Mouse (Mus musculus): ENCODE data around the gene Dnaic1. TPM values are rescaled to one million over a fixed set of nuclear protein-coding genes. Genes with fewer than 3 reads are reported as not detected.

The Dnaic1 gene
- total and polyA plus RNA-seq, 3 experiments: not detected

- Histone ChIP-seq H3K4me3 (ENCODE audit: low read depth, low read length) (peak overlapping the region; percentile 61; the same call in 1 of the 2 replicates), H3K27me3 (ENCODE audit: insufficient read depth, low read length) (peaks cover 51% of the 10 kb centered on the region), H3K9me3 (replicated peaks) (no peaks in the 10 kb centered on the region), H3K4me1 (ENCODE audit: insufficient read depth, low read depth, low read length) (peaks cover 14% of the 10 kb centered on the region), H3K36me3 (replicated peaks) (no peaks in the 10 kb centered on the region)
- TF ChIP-seq TAL1 (conservative IDR thresholded peaks at IDR 0.05; ENCODE audit: low read depth, low read length) (no peak), GATA2 (IDR thresholded peaks at IDR 0.05; ENCODE audit: borderline replicate concordance, low read depth, low read length) (no peak), GATA1 (IDR thresholded peaks at IDR 0.05; ENCODE audit: borderline replicate concordance, low read length) (no peak), CTCF (IDR thresholded peaks at IDR 0.05; ENCODE audit: low read depth, low read length) (no peak), POLR2AphosphoS5 (IDR thresholded peaks at IDR 0.05; ENCODE audit: insufficient replicate concordance, low read depth, low read length) (no peak)
- DNase-seq (ENCODE audit: low spot score): no peak
- ATAC-seq (ENCODE audit: extremely low read depth, insufficient number of reproducible peaks, low FRiP score, poor library complexity, severe bottlenecking): no peak
Measured at GRCm38 (mm10) chr4:41639214-41639841, 69.8 kb downstream of the Dnaic1 start.

- no peaks in the 10 kb centered on the region for H3K9me3 ChIP-seq (replicated peaks)
- H3K4me1 ChIP-seq (ENCODE audit: insufficient read depth, low read depth, low read length): peaks cover 14% of the 10 kb centered on the region
- no peaks in the 10 kb centered on the region for H3K36me3 ChIP-seq (replicated peaks)
- TF ChIP-seq GATA2 (IDR thresholded peaks at IDR 0.05; ENCODE audit: borderline replicate concordance, low read depth, low read length) (no peak), GATA1 (IDR thresholded peaks at IDR 0.05; ENCODE audit: borderline replicate concordance, low read length) (no peak), POLR2AphosphoS5 (IDR thresholded peaks at IDR 0.05; ENCODE audit: insufficient replicate concordance, low read depth, low read length) (no peak), TAL1 (conservative IDR thresholded peaks at IDR 0.05; ENCODE audit: low read depth, low read length) (no peak), CTCF (IDR thresholded peaks at IDR 0.05; ENCODE audit: low read depth, low read length) (no peak)
- ATAC-seq (ENCODE audit: extremely low read depth, insufficient number of reproducible peaks, low FRiP score, poor library complexity, severe bottlenecking) (peak; percentile 59), DNase-seq (ENCODE audit: low spot score) (peak; percentile 83)
- peaks cover 49% of the 10 kb centered on the region for H3K27me3 ChIP-seq (ENCODE audit: insufficient read depth, low read length)
- H3K4me3 ChIP-seq (ENCODE audit: low read depth, low read length): peak within 1 kb of the TSS; percentile 61; the same call in 1 of the 2 replicates
Measured at GRCm38 (mm10) chr4:41639913-41640507, 70.4 kb downstream of the Dnaic1 start, which contains the start of gene Enho. Enho (minus strand) TSS chr4:41640324.

GRCm38 (mm10) chr4:41641199-41641822, 71.7 kb downstream of the Dnaic1 start:
- H3K27me3 ChIP-seq (ENCODE audit: insufficient read depth, low read length): peaks cover 42% of the 10 kb centered on the region
- peaks cover 14% of the 10 kb centered on the region for H3K4me1 ChIP-seq (ENCODE audit: insufficient read depth, low read depth, low read length)
- TF ChIP-seq CTCF (IDR thresholded peaks at IDR 0.05; ENCODE audit: low read depth, low read length) (no peak), POLR2AphosphoS5 (IDR thresholded peaks at IDR 0.05; ENCODE audit: insufficient replicate concordance, low read depth, low read length) (no peak), TAL1 (conservative IDR thresholded peaks at IDR 0.05; ENCODE audit: low read depth, low read length) (no peak), GATA1 (IDR thresholded peaks at IDR 0.05; ENCODE audit: borderline replicate concordance, low read length) (no peak), GATA2 (IDR thresholded peaks at IDR 0.05; ENCODE audit: borderline replicate concordance, low read depth, low read length) (no peak)

GRCm38 (mm10) chr4:41645488-41645887, 75.9 kb downstream of the Dnaic1 start:
- H3K4me1 ChIP-seq (ENCODE audit: insufficient read depth, low read depth, low read length): peaks cover 5% of the 10 kb centered on the region
- TF ChIP-seq TAL1 (conservative IDR thresholded peaks at IDR 0.05; ENCODE audit: low read depth, low read length) (no peak), GATA1 (IDR thresholded peaks at IDR 0.05; ENCODE audit: borderline replicate concordance, low read length) (no peak), CTCF (IDR thresholded peaks at IDR 0.05; ENCODE audit: low read depth, low read length) (no peak), POLR2AphosphoS5 (IDR thresholded peaks at IDR 0.05; ENCODE audit: insufficient replicate concordance, low read depth, low read length) (no peak), GATA2 (IDR thresholded peaks at IDR 0.05; ENCODE audit: borderline replicate concordance, low read depth, low read length) (no peak)
- DNase-seq (ENCODE audit: low spot score) (no peak), ATAC-seq (ENCODE audit: extremely low read depth, insufficient number of reproducible peaks, low FRiP score, poor library complexity, severe bottlenecking) (no peak)
- no peaks in the 10 kb centered on the region for H3K36me3 ChIP-seq (replicated peaks)
- H3K9me3 ChIP-seq (replicated peaks): no peaks in the 10 kb centered on the region
- peaks cover 22% of the 10 kb centered on the region for H3K27me3 ChIP-seq (ENCODE audit: insufficient read depth, low read length)
- no peak overlapping the region for H3K4me3 ChIP-seq (ENCODE audit: low read depth, low read length)

More at GRCm38 (mm10) chr4:41641199-41641822, 71.7 kb downstream of the Dnaic1 start:
- no peaks in the 10 kb centered on the region for H3K36me3 ChIP-seq (replicated peaks)
- no peaks in the 10 kb centered on the region for H3K9me3 ChIP-seq (replicated peaks)
- ATAC-seq (ENCODE audit: extremely low read depth, insufficient number of reproducible peaks, low FRiP score, poor library complexity, severe bottlenecking) (no peak), DNase-seq (ENCODE audit: low spot score) (no peak)
- H3K4me3 ChIP-seq (ENCODE audit: low read depth, low read length): no peak overlapping the region

GRCm38 (mm10) chr4:41648157-41648556, 78.6 kb downstream of the Dnaic1 start:
- DNase-seq (ENCODE audit: low spot score): no peak
- Histone ChIP-seq H3K27me3 (ENCODE audit: insufficient read depth, low read length) (peaks cover 20% of the 10 kb centered on the region), H3K36me3 (replicated peaks) (no peaks in the 10 kb centered on the region), H3K4me3 (ENCODE audit: low read depth, low read length) (no peak overlapping the region), H3K4me1 (ENCODE audit: insufficient read depth, low read depth, low read length) (peaks cover 3% of the 10 kb centered on the region; the same call in 1 of the 2 replicates), H3K9me3 (replicated peaks) (no peaks in the 10 kb centered on the region)
- ATAC-seq (ENCODE audit: extremely low read depth, insufficient number of reproducible peaks, low FRiP score, poor library complexity, severe bottlenecking): no peak
- no peak for TF ChIP-seq TAL1 (conservative IDR thresholded peaks at IDR 0.05; ENCODE audit: low read depth, low read length)

- no peak for DNase-seq (ENCODE audit: low spot score)
- peaks cover 22% of the 10 kb centered on the region for H3K27me3 ChIP-seq (ENCODE audit: insufficient read depth, low read length)
- no peak for ATAC-seq (ENCODE audit: extremely low read depth, insufficient number of reproducible peaks, low FRiP score, poor library complexity, severe bottlenecking)
Measured at GRCm38 (mm10) chr4:41648627-41649026, 79.1 kb downstream of the Dnaic1 start.

More at GRCm38 (mm10) chr4:41648627-41649026, 79.1 kb downstream of the Dnaic1 start:
- no peak for TF ChIP-seq GATA2 (IDR thresholded peaks at IDR 0.05; ENCODE audit: borderline replicate concordance, low read depth, low read length)
- no peak for TF ChIP-seq CTCF (IDR thresholded peaks at IDR 0.05; ENCODE audit: low read depth, low read length)
- no peak for TF ChIP-seq POLR2AphosphoS5 (IDR thresholded peaks at IDR 0.05; ENCODE audit: insufficient replicate concordance, low read depth, low read length)
- TF ChIP-seq GATA1 (IDR thresholded peaks at IDR 0.05; ENCODE audit: borderline replicate concordance, low read length): no peak
- TF ChIP-seq TAL1 (conservative IDR thresholded peaks at IDR 0.05; ENCODE audit: low read depth, low read length): no peak
- H3K4me1 ChIP-seq (ENCODE audit: insufficient read depth, low read depth, low read length): peaks cover 3% of the 10 kb centered on the region; the same call in 1 of the 2 replicates
- no peaks in the 10 kb centered on the region for H3K36me3 ChIP-seq (replicated peaks)
- no peaks in the 10 kb centered on the region for H3K9me3 ChIP-seq (replicated peaks)
- no peak overlapping the region for H3K4me3 ChIP-seq (ENCODE audit: low read depth, low read length)

Measured in G1E (cell line).